Mouse (Mus musculus) ES-E14 (cell line): ENCODE results near the gene Ldhd. TPM values are rescaled to one million over a fixed set of nuclear protein-coding genes. Genes with fewer than 3 reads are reported as not detected.
A peak's percentile ranks its signal among the peaks of the same experiment; 100 is the strongest.

Experiments
- DNase-seq: peaks from one replicate; pipeline ENCODE4 v3.0.0-alpha.2; 2013; ENCODE audit warnings: low read depth, low spot score
- H3K27ac ChIP-seq: 2 replicates; pipeline ENCODE4 v1.5.1; 2012; ENCODE audit warnings: low read depth, mild to moderate bottlenecking, low read length, moderate library complexity, mixed read lengths; ENCODE audit not compliant: poor library complexity, insufficient read depth, severe bottlenecking
- H3K36me3 ChIP-seq: 2 replicates; pipeline ENCODE4 v1.6.1; 2012; ENCODE audit warnings: mild to moderate bottlenecking, low read length, moderate library complexity, mixed read lengths; ENCODE audit not compliant: control insufficient read depth, poor library complexity, insufficient read depth, severe bottlenecking
- H3K4me1 ChIP-seq, 2 experiments: fragments of 150-350 bp in 1 of 2; sonication (generic) in 1 of 2; 2 replicates each; pipeline ENCODE4 v1.6.1; 2012; ENCODE audit warnings: low read length in 2 of 2, mild to moderate bottlenecking in 1 of 2, mixed read lengths in 1 of 2; ENCODE audit not compliant: control insufficient read depth in 2 of 2, insufficient read depth in 2 of 2, poor library complexity in 1 of 2
- H3K4me3 ChIP-seq, 2 experiments: fragments of 150-350 bp in 1 of 2; sonication (generic) in 1 of 2; 2 replicates each; pipeline ENCODE4 v1.5.1; 2012; ENCODE audit warnings: low read length in 2 of 2, low read depth in 1 of 2, mild to moderate bottlenecking in 1 of 2, mixed read lengths in 1 of 2; ENCODE audit not compliant: insufficient read depth in 1 of 2, poor library complexity in 1 of 2, severe bottlenecking in 1 of 2
- H3K9ac ChIP-seq: 2 replicates; pipeline ENCODE4 v1.6.1; 2012; ENCODE audit warnings: low read depth, mild to moderate bottlenecking, low read length, mixed read lengths; ENCODE audit not compliant: poor library complexity, insufficient read depth, severe bottlenecking
- H3K9me3 ChIP-seq: fragments of 150-350 bp; sonication (generic); 2 replicates; pipeline ENCODE4 v1.6.1; 2012; ENCODE audit warnings: low read depth, mild to moderate bottlenecking, low read length; ENCODE audit not compliant: control insufficient read depth, insufficient read depth
- CHD2 ChIP-seq: IDR thresholded peaks from 2 replicates; pipeline ENCODE4 v1.6.1; 2014; ENCODE audit warnings: mild to moderate bottlenecking, low read depth, low read length, inconsistent platforms
- HCFC1 ChIP-seq: IDR thresholded peaks from 2 replicates; pipeline ENCODE4 v1.6.1; 2012; ENCODE audit warnings: low read length, inconsistent platforms, borderline replicate concordance; ENCODE audit not compliant: insufficient read depth
- MAFK ChIP-seq: IDR thresholded peaks from 2 replicates; pipeline ENCODE4 v1.6.1; 2014; ENCODE audit warnings: mild to moderate bottlenecking, low read depth, low read length, inconsistent platforms; ENCODE audit not compliant: insufficient read depth
- ZC3H11A ChIP-seq: IDR thresholded peaks from 2 replicates; pipeline ENCODE4 v1.6.1; 2012; ENCODE audit warnings: low read depth, mild to moderate bottlenecking, inconsistent platforms, low read length, borderline replicate concordance
- ZNF384 ChIP-seq: IDR thresholded peaks from 2 replicates; pipeline ENCODE4 v1.6.1; 2012; ENCODE audit warnings: low read depth, low read length, inconsistent platforms
- in situ Hi-C, 2 experiments: fragments of 600-800 bp; cut with MboI; formaldehyde crosslinking; loops; one replicate each; pipeline ENCODE4 v1.15.1; 2025; ENCODE audit warnings: low sequenced_read_pairs in 2 of 2, inconsistent platforms in 1 of 2; ENCODE audit not compliant: unreplicated experiment in 2 of 2
- total RNA-seq: library from RNA; depleted of rRNA; stranded (reverse); fragments of 300-350 nt; gene quantifications from 2 replicates; pipeline ENCODE4 v1.2.3, GENCODE M21; 2012; rRNA removed

Gene Ldhd
- total RNA-seq: 0.49 and 1.5 TPM in 2 replicates

DNA sequence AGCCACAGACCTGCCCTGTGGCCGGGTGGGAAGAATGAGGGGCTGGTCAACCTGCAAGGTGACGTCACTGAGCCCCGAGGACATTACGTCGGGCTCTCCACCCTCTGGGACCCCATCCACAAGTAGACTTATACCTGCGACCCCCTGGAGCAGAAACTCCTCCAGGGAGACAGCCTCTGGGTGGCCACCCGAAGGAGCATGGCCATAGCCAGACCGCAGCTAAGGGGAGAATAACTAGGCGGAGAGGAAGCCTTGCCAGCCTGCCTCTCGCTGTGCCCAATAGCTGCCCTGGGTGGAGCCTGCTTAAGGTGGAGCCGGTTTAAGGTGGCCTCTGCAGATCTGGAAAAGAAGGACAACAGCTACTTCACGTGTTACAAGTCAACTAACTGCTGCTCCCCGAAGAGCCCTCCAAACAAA is at the start of gene Ldhd:
TSS of gene Ldhd (minus strand) at position 270 of the 417 bp plus-strand sequence.
- H3K27ac ChIP-seq: no peak within 1 kb of the TSS
- in situ Hi-C loops: no loop called here
- H3K4me3 ChIP-seq: peak within 1 kb of the TSS in 1 of 2 experiments; percentile 46; a peak in 2 of 4 replicates
- H3K4me1 ChIP-seq: peaks cover 0 to 27% of the 10 kb centered on the region in 2 experiments; a peak in 2 of 4 replicates
- no peak for DNase-seq
- TF ChIP-seq HCFC1: no peak
- no peak for TF ChIP-seq MAFK
- TF ChIP-seq CHD2: no peak
- TF ChIP-seq ZC3H11A: no peak
- no peak for TF ChIP-seq ZNF384
- H3K36me3 ChIP-seq: no peaks in the 10 kb centered on the region
- H3K9ac ChIP-seq: no peak within 1 kb of the TSS
- H3K9me3 ChIP-seq: no peaks in the 10 kb centered on the region

DNA sequence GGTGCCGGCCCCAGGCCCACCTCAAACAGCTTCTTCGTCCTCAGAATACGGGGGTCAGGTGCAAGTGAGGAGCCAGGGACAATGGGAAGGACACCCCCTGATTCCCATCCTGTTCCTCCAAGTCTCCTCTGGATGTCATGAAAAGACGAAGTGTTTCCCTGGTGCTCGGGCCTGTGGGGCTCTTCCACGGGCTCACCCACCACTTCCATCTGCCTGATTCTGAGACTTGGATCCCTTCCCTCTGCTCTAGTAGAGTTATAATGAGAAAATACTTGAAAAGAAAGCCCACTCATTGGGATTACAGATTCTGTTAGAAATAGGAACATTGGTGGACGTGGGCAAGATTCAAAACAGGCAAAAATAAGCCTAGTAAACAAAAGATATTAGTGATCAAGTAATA is 48.7 kb upstream of the Ldhd start:
- no peak for TF ChIP-seq ZNF384
- no peak for TF ChIP-seq ZC3H11A
- TF ChIP-seq MAFK: no peak
- TF ChIP-seq CHD2: no peak
- no peak for TF ChIP-seq HCFC1
- in situ Hi-C loops: no loop called here

DNA sequence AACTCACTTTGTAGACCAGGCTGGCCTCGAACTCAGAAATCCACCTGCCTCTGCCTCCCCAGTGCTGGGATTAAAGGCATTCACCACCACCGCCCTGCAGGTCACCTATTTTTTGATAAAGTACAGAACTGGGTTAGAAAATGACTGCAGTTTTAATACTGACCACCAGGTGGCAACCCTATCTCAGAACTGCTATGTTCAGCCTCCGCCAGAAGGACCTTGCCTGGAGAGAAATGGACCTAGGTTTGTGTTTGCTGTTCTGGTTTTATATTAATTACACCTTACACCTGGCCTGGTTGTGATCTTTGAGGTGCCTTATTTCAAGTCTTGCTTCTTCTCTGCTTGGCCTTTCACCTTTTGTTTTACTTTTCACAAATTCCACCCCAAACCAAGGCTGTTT is 47.9 kb upstream of the Ldhd start:
- Histone ChIP-seq H3K9ac (no peak overlapping the region), H3K36me3 (no peaks in the 10 kb centered on the region), H3K4me3 (no peak overlapping the region), H3K27ac (no peak overlapping the region), H3K4me1 (no peaks in the 10 kb centered on the region), H3K9me3 (no peaks in the 10 kb centered on the region)
- in situ Hi-C loops: no loop called here
- TF ChIP-seq MAFK (no peak), ZNF384 (no peak), ZC3H11A (peak; percentile 51; the same call in 1 of the 2 replicates)
- DNase-seq: peak; percentile 65

More for the DNA sequence above, 48.7 kb upstream of the Ldhd start:
- Histone ChIP-seq H3K9ac (no peak overlapping the region), H3K27ac (no peak overlapping the region), H3K9me3 (no peaks in the 10 kb centered on the region), H3K36me3 (no peaks in the 10 kb centered on the region), H3K4me3 (no peak overlapping the region), H3K4me1 (no peaks in the 10 kb centered on the region)
- DNase-seq: no peak

DNA sequence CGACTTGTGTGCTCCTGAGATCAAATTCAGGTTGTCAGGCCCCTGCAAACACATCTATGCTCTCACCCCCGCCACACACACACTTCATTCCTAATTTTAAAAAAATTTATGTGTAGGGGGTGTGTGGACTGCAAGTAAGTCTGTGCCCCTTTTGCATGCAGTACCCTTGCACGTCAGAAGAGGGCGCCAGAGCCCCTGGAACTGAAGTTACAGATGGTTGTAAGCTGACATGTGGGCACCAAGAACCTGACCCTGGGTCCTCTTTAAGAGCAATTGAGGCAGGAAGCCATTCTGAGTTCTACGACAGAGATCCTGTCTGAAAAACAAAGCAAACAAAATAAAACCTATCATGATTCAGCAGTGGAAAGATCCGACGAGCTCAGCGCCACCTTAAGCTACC is 46.1 kb upstream of the Ldhd start:
- peak; percentile 38 for DNase-seq
- TF ChIP-seq HCFC1: no peak
- TF ChIP-seq CHD2: no peak
- TF ChIP-seq ZNF384: 0 out of 2 replicates have a peak, but pooled peaks have one; percentile 18

DNA sequence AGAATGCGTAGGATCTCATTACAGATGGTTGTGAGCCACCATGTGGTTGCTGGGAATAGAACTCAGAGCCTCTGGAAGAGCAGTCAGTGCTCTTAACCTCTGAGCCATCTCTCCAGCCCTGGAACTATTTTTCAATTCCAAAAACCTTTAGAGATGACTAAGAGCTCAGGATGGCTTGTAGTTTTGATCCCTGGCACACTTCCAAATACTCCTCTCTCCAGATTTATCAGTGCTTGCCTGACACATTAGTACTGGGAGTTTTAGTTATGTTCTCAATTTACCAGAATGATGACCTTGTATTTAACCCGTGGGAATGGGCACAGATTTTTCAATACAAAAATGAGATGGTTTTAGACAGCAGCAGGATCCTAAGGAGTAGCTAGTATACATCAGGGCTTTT is 36.6 kb upstream of the Ldhd start:
- H3K9ac ChIP-seq: no peak overlapping the region
- H3K27ac ChIP-seq: no peak overlapping the region
- no peak for DNase-seq
- TF ChIP-seq ZNF384 (no peak), MAFK (no peak), HCFC1 (no peak), CHD2 (no peak)
- in situ Hi-C loops: no loop called here
- peaks cover 21% of the 10 kb centered on the region for H3K36me3 ChIP-seq
- H3K4me1 ChIP-seq: no peaks in the 10 kb centered on the region; a peak in 1 of 4 replicates
- no peaks in the 10 kb centered on the region for H3K9me3 ChIP-seq
- no peak overlapping the region for H3K4me3 ChIP-seq

More for the DNA sequence above, 46.1 kb upstream of the Ldhd start:
- Histone ChIP-seq H3K27ac (no peak overlapping the region), H3K9ac (no peak overlapping the region), H3K9me3 (no peaks in the 10 kb centered on the region), H3K4me3 (no peak overlapping the region), H3K4me1 (no peaks in the 10 kb centered on the region), H3K36me3 (peaks cover 2% of the 10 kb centered on the region; the same call in 1 of the 2 replicates)
- in situ Hi-C loops: no loop called here
